Mouse (Mus musculus): Measurements from ENCODE around the gene Tubg1. TPM values are rescaled to one million over a fixed set of nuclear protein-coding genes. Genes with fewer than 3 reads are reported as not detected.

The Tubg1 gene
- polyA plus RNA-seq, 1 experiment: 19.2 TPM

DNA sequence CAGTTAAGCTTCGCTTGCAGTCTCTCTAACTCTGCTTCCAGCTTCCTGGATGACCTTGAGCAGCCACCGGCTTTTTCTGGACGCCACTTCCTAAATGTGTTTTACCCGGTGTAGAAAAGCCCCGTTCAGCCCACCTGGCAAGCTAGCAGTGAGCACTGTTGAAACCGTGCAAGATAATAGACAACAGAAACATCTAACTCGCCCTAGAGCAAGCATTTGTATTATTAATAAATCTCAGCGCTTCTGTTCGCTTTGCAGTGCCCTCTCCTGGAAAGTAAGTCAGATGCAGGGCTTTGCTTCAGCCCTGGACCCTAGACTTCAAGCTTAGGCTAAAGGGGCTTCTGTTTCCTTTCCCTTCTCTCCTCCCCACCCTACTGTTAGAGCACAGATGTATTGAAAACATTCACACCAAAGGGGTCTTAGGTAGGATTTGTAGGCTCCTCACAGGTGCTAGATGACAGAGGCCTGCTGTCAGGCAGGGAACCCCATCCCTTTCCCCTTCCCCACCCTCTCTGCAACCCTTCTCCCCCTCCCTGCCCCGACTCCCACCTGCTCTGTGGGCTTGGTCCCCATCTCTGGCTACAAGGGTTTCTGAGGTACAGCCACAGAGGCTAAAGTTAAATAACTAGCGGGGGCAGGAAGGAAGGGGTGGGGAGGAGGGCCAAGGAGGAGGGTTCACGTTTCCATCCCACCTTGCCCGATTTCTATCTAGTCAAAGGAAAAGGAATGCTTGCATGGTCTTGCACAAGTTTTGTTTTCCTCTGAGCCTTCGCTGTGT, 55.3 kb downstream of the Tubg1 start, which contains the start of gene Ccr10:
TSS of gene Ccr10 (minus strand) at position 593 of the 778 bp plus-strand sequence.
- TF ChIP-seq POLR2A (IDR thresholded peaks at IDR 0.05; ENCODE audit: low read depth, low read length) (no peak), CTCF (conservative IDR thresholded peaks at IDR 0.05; ENCODE audit: insufficient read depth, insufficient read length, low read depth, low read length) (peak; percentile 42)
- Histone ChIP-seq H3K27me3 (replicated peaks; ENCODE audit: control insufficient read depth, insufficient read depth, low read length) (no peaks in the 10 kb centered on the region), H3K4me3 (ENCODE audit: insufficient read depth, low read depth, low read length) (peak within 1 kb of the TSS; percentile 51), H3K36me3 (ENCODE audit: control insufficient read depth, insufficient read depth, low read length) (no peaks in the 10 kb centered on the region), H3K27ac (ENCODE audit: insufficient read depth, low read depth, low read length) (no peak within 1 kb of the TSS), H3K4me1 (ENCODE audit: control insufficient read depth, insufficient read depth, low read length) (peaks cover 22% of the 10 kb centered on the region; the same call in 1 of the 2 replicates)
- WGBS: 28% methylated on average over 14 of the region's 14 CpGs
- no peak for DNase-seq

DNA sequence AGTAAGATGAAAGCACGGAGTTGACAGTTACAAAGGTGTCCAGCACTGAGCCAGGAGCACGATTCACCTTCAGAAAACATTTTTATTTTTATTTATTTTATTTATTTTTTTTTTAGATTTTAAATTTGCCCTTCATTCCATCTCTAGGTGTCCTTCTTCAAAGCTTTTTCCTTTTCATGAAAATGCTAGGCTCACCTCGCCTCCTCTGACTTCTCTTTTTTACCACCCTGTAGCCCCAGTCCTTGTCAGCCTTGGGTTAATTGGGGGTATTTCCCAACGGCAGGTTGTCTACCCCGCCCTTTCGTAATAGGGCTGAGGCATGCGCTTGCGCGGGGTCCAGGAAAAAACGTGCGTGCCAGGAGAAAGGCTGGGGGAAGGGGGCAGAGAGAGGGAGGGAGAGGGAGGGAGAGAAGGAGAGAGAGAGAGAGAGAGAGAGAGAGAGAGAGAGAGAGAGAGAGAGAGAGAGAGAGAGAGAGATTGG, 55.9 kb downstream of the Tubg1 start:
- TF ChIP-seq CTCF (conservative IDR thresholded peaks at IDR 0.05; ENCODE audit: insufficient read depth, insufficient read length, low read depth, low read length) (no peak), POLR2A (IDR thresholded peaks at IDR 0.05; ENCODE audit: low read depth, low read length) (no peak)
- peaks cover 22% of the 10 kb centered on the region; the same call in 1 of the 2 replicates for H3K4me1 ChIP-seq (ENCODE audit: control insufficient read depth, insufficient read depth, low read length)
- WGBS: 19% methylated on average over 11 of the region's 11 CpGs
- no peaks in the 10 kb centered on the region for H3K36me3 ChIP-seq (ENCODE audit: control insufficient read depth, insufficient read depth, low read length)
- DNase-seq: no peak
- H3K27me3 ChIP-seq (replicated peaks; ENCODE audit: control insufficient read depth, insufficient read depth, low read length): no peaks in the 10 kb centered on the region
- no peak overlapping the region for H3K4me3 ChIP-seq (ENCODE audit: insufficient read depth, low read depth, low read length)
- H3K27ac ChIP-seq (ENCODE audit: insufficient read depth, low read depth, low read length): no peak overlapping the region

Other genes with a start within 250 kb of the Tubg1 start
- 55.5 and 57.2 TPM in 2 replicates for gene Stat3, start 180.4 kb upstream of the Tubg1 start, polyA plus RNA-seq (2012; rRNA removed)
- 32.1 and 35.0 TPM in 2 replicates for gene Cavin1, start 149.1 kb upstream of the Tubg1 start, polyA plus RNA-seq (2012; rRNA removed)
- gene Atp6v0a1, start 110.5 kb upstream of the Tubg1 start, polyA plus RNA-seq (2012; rRNA removed): 48.4 and 54.0 TPM in 2 replicates
- 50.6 and 60.6 TPM in 2 replicates for gene Naglu, start 49.9 kb upstream of the Tubg1 start, polyA plus RNA-seq (2012; rRNA removed)
- gene Hsd17b1, start 41.5 kb upstream of the Tubg1 start, polyA plus RNA-seq (2012; rRNA removed): 0.44 and 0.83 TPM in 2 replicates
- 154 and 200 TPM in 2 replicates for gene Coasy, start 37.4 kb upstream of the Tubg1 start, polyA plus RNA-seq (2012; rRNA removed)
- 56.9 and 67.9 TPM in 2 replicates for gene Mlx, start 32.7 kb upstream of the Tubg1 start, polyA plus RNA-seq (2012; rRNA removed)
- 1.2 and 1.9 TPM in 2 replicates for gene Psmc3ip, start 24.5 kb upstream of the Tubg1 start, polyA plus RNA-seq (2012; rRNA removed)
- 60.0 and 65.2 TPM in 2 replicates for gene Retreg3, start within 50 bp of the Tubg1 start, polyA plus RNA-seq (2012; rRNA removed)
- 1.4 and 1.8 TPM in 2 replicates for gene Tubg2, start 36.0 kb downstream of the Tubg1 start, polyA plus RNA-seq (2012; rRNA removed)
- gene Cntnap1, start 50.6 kb downstream of the Tubg1 start, polyA plus RNA-seq (2012; rRNA removed): 3.4 and 3.6 TPM in 2 replicates
- gene Plekhh3, start 51.4 kb downstream of the Tubg1 start, polyA plus RNA-seq (2012; rRNA removed): 19.3 and 22.7 TPM in 2 replicates
- 0.33 and 0.34 TPM in 2 replicates for gene Ccr10, start 55.5 kb downstream of the Tubg1 start, polyA plus RNA-seq (2012; rRNA removed)
- 44.8 and 48.5 TPM in 2 replicates for gene Ezh1, start 106.5 kb downstream of the Tubg1 start, polyA plus RNA-seq (2012; rRNA removed)
- 75.9 and 86.6 TPM in 2 replicates for gene Ramp2, start 126.1 kb downstream of the Tubg1 start, polyA plus RNA-seq (2012; rRNA removed)
- 112 and 116 TPM in 2 replicates for gene Vps25, start 133.8 kb downstream of the Tubg1 start, polyA plus RNA-seq (2012; rRNA removed)
- gene Wnk4, start 140.6 kb downstream of the Tubg1 start, polyA plus RNA-seq (2012; rRNA removed): 134 and 160 TPM in 2 replicates
- 1.3 and 1.6 TPM in 2 replicates for gene Cntd1, start 159.1 kb downstream of the Tubg1 start, polyA plus RNA-seq (2012; rRNA removed)
- 540 and 572 TPM in 2 replicates for gene Coa3, start 159.2 kb downstream of the Tubg1 start, polyA plus RNA-seq (2012; rRNA removed)
- 61.9 and 89.5 TPM in 2 replicates for gene Becn1, start 182.3 kb downstream of the Tubg1 start, polyA plus RNA-seq (2012; rRNA removed)
- 61.6 and 75.5 TPM in 2 replicates for gene Psme3, start 196.3 kb downstream of the Tubg1 start, polyA plus RNA-seq (2012; rRNA removed)
- gene Aoc2, start 205.1 kb downstream of the Tubg1 start, polyA plus RNA-seq (2012; rRNA removed): 2.6 and 3.1 TPM in 2 replicates
- gene Aoc3, start 210.7 kb downstream of the Tubg1 start, polyA plus RNA-seq (2012; rRNA removed): 12.5 and 14.8 TPM in 2 replicates
- gene G6pc, start 247.6 kb downstream of the Tubg1 start, polyA plus RNA-seq (2012; rRNA removed): 322 and 349 TPM in 2 replicates